Mouse (Mus musculus): ENCODE data around the gene Fam19a5.

Gene Fam19a5

DNA sequence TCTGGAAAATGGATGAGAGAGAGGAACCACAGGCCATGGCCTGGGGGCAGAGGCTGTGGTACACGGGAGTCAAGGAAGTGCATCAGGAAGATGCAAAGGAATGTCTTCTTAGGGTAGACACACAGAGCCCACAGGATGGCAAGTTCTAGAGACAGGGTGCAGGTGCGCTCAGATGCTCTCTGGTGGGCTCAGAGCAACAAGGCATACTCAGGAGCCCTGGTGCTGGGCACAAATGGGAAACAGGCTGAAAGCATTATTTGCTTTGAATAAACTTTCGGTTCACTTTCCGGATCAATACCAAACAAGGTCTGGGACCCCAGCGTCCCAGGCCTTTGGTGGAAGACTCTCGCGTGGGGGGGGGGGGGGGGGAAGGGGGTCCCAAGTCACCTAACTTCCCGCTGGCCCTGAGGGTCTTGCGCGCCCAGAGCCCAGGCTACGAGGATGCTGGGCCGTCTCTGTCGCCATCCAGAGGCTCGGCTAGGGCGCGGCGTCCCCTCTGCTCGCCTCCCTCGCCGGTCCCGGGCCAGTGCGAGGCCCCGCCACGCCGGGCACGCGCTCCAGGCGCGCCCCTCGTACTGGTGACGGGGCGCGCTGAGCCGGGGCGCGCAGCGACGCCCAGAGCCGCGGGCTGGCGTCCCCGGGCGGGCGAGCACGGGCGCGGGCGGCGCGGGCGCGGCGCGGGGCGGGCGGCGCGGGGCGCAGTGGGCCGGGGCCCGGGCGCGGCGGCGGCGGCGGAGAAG, at the start of gene Fam19a5:
Gene Fam19a5 (plus strand): TSS at position 701 of the 740 bp plus-strand sequence.
- DNase-seq (ENCODE audit: low spot score): peak; percentile 86

DNA sequence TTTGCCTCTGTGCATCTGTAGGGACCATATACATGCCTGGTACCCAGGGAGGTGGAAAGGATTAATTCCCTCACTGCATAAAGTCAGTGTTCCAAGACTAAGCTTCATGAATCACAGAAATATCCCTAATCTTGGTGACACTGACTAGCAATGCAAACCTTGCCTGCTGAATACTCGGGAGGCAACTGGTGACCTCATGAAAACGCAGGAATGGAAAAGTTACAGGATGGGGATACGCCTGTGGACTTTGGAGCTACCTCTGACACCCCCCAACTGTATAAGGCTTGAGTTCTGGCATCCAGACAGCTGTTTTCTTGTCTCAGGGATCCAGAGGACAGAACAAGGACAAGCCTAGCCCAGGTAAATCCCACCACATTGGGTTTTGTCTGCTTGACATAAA, 42.4 kb upstream of the Fam19a5 start:
- DNase-seq (ENCODE audit: low spot score): no peak

DNA sequence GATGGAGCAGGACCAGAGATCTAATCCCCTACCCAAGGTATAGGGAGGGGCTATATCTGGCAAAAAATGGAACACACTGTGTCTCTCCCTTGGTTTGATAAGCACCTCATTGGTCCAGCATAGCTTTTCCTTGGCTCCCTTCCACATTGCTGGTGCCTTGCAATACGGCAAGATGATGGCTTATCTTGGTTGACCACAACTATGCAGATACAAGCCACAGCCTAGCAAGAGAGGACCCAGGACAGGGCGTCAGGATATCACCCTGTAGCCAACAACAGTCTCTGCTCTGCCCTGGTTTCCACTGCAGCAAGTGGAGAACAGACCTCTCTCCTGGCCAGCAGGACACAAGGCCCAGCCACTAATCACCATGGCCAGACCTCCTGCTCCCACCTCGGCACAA, 36.8 kb upstream of the Fam19a5 start:
- no peak for DNase-seq (ENCODE audit: low spot score)

DNA sequence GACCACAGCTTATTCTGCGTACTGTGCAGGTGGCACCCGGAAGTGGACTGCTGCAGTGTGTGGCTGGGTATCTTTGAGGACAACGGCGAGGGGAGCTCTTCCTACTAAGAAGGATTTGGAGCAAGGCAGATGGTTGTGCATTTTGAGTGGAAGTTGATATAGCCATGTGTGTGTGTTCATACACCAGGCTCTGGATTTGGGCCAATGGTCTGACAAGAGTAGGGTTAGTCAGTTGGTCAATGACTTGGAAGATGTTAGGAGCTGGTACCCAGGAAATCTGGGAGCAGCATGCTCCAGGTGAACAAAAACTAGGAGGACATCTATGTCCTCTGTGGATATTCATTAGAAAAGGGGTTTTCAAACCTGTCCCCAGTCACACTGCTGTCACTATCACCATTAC, 33.2 kb upstream of the Fam19a5 start:
- DNase-seq (ENCODE audit: low spot score): no peak

DNA sequence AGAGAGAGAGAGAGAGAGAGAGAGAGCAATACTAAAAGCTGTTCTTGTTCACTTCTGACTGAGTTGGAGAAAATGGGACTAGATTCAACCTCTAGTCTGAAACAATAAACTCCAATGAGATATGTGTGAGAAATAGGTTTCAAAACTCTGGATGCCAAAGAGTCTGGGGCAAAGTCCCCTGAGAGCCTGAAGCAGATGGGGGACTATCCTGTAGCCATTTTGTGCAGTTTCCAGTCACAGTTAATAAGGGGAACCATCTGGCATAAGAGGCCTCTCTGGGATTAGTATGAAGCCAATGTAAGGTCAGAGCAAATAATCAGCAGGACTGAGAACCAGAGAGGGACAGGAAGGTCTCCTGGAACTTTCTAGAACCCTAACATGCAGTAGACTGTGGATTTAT, 25.9 kb upstream of the Fam19a5 start:
- DNase-seq (ENCODE audit: low spot score): no peak

DNA sequence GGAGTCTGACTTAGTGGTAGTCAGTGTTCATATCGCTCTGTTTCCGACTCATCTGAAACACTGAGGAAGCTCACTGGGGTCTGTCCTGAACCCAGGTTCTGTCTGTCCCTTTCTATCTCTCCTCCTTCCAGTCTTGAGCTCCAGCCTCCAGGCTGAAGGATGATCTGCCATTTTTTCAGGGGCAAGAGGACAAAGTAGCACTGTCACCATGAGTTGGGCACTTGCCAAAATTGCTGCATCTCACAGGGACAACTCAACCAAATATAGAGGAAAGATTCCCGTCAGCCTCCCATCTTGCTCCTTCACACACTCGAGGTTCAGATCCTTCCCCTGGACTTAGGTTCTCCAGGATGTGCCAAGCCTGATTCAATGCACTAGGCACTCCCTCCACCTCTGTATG, 14.8 kb upstream of the Fam19a5 start:
- no peak for DNase-seq (ENCODE audit: low spot score)

DNA sequence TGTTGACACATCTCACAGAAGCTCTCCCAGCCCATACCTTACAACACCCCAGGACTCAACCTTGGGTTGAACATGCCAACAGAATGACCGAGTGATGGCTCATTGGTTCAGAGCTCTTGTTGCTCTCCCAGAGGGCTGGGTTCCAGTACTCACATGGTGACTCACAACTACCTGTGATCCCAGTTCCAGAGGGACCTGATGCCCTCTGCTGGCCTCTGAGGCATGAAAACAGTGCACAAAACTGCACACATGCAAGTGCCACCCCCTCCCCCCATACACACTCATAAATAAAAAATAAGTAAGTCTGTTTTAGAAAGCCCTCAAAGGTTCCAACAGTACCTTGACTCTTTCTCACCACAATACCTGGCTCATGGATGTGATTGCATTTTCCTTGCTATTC, 2.4 kb upstream of the Fam19a5 start:
- DNase-seq (ENCODE audit: low spot score): no peak

DNA sequence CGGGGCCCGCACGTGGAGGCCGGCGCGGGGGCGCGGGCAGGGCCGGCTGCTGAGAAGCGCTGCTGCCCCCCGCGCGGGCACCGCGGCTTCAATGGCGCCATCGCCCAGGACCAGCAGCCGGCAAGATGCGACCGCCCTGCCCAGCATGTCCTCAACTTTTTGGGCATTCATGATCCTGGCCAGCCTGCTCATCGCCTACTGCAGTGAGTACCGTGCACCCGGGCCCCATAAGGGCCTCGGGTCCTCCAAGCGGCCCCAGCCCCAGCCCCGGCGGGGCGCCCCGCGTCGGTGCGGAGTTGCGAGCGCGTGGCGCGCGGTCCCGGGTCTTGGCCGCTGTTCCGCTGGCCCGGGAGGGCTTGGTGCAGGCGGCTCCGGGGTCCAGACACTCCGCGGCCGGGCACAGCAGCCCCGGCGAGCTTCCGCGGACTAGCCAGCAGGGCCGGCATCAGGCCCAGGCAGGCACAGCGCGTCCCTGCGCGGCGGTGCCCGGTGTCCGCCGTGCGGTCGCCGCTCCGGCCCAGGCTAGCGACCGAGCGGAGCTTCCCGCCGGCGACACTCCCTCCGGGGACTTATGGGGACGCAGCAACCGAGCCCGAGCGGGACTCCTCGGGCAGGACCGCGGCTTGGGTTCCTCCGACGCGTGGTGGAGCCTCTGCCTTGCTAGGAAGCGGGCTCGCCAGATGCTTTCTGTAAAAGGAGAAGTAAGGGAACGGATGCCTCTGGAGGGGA, 466 bp downstream of the Fam19a5 start:
- peak; percentile 73 for DNase-seq (ENCODE audit: low spot score)

DNA sequence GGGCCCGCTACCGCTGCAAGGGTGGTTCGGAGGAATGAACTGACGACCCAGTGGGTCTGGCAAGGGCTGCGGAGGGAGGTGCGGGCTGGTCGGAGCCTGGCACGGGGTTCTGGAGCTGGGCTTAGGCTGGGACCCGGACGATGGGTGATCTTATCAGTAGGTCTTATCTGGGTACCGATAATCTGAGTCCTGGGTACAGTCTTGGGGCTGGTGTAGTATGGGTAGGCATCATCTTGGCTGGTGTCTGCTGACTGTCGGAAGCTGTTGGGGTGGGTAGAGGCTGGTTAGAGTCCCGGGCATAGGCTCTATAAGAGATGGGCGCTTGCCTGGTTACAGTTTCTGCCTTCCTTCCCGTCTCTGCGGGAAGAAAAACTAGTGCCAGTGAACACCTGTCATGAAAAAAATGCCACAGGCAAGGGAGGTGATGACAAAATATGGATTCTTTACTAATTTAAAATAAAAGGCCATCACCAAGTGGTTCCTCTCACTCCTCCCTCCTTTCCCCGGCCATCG, 1.1 kb downstream of the Fam19a5 start:
- DNase-seq (ENCODE audit: low spot score): no peak

DNA sequence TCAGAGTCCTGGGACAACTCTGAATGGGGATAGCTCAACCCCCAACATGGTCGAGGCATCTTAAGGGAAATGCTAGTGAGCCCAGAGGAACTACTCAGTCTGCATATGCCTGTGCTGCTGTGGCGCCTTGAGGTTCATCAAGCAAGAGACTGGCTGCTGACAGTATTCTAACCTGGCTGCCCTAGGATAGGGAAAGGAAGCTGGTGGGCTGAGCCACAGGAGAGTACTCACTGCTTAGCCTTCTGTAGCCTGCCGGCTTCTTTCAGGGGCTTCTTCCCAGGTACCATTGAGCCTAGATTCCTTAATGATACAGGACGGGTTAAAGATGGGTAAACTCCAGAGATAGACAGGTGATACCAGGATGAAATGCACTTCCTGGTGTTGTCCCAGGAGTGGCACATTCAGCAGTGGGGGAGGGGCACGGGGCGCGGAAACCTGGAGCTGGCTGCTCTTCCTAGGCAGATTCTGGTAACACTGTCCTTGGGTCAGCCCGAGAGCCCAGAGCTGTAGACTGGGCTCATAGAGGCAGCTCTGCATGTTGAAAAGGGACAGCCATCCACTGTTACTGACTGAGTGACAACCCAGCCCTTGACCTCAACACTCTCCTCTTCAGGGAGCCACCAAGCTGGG, 1.7 kb downstream of the Fam19a5 start:
- DNase-seq (ENCODE audit: low spot score): no peak

DNA sequence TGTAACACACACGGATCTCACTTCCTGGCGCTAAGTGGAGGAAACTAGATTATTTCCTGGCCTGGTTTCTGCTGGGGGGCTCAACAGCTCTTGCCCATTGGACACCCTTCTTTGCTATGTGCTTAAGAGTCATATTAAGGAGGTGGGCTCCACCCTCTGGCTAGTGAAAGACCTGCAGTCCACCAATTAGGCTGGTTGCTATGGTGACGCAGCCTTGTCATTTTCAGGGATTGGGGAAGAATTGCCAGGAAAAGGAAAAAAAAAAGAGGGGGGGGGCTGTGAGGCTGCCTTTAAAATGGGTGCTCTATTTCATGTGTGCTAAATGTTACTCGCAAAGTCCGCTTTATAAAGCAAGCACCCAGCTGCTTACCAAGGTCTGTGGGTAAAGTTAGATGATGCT, 2.9 kb downstream of the Fam19a5 start:
- DNase-seq (ENCODE audit: low spot score): peak; percentile 73

DNA sequence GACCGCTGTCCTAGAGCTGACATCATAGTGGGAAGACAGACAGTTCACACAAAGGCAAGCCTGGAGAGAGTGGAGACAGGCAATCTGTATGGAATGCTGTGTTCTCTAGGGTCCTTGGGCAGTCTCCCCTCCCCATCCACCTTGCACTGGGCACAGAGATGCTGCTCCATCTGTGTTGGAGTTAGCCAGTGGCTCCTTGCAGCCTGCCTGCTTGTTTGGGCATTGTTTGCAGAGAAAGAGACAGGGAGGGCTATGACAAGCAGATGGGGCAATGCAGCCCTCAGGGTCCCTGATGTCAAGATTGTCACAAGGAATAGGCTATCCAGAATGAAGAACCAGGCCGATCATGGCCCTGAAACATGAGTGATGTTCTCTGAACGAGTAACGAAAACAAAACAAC, 5.6 kb downstream of the Fam19a5 start:
- no peak for DNase-seq (ENCODE audit: low spot score)

DNA sequence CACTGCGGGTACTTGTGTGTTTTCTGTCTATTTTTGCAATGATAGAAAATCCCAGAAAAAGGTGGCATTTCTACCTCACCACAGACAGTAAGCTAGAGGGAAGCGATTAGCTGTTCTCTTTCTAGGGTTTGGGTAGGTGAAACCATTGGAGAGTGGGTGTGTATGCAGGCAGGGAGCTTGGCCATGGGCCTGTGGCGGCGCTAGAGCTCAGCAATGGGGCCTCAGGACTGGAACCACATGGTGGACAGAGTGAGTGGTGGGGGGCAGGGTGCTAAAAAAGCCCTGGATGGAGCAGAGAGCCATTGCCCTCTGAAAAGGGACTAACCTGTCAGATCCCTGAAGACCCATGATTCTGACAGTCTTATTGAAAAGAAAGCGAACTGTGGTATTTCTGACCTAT, 6.7 kb downstream of the Fam19a5 start:
- no peak for DNase-seq (ENCODE audit: low spot score)

DNA sequence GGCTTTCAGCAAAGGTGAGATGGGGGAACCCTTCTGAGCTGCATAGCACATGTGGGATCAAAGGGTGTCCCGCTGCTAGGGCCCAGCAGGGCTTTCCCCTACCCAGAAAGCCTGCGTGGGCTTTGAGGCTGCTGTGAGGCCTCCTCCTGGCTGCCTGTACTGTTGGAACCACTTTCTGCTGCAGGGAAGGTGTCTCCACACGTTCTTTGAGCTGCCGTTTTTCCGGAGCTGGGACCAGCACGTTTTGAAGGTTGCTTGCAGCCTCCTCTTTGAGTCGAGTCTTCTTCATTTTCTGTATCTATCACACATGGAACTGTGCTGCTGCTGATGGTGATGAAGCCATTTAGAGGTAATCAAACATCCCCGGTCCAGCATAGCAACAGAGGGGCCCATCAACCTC, 7.5 kb downstream of the Fam19a5 start:
- DNase-seq (ENCODE audit: low spot score): no peak

DNA sequence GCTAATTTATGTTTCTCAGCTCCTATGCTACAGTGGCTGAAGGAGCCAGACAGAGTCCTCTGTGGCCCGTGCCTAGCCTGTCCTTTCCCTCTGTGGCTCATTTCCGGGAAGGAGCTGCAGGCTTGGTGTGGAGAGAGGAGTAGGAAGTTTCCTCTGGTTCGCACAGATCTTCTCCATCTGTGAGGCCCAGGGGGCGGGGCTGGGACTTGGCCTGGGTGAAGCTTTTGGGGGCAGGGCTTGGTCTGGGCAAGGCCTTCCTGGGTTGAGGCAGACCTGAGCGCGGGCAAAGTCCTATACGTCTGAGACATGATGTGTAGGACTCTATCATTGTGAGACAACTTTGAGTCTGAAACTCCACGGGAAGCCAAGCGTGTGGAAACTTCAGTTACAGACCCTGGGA, 11.7 kb downstream of the Fam19a5 start:
- no peak for DNase-seq (ENCODE audit: low spot score)

DNA sequence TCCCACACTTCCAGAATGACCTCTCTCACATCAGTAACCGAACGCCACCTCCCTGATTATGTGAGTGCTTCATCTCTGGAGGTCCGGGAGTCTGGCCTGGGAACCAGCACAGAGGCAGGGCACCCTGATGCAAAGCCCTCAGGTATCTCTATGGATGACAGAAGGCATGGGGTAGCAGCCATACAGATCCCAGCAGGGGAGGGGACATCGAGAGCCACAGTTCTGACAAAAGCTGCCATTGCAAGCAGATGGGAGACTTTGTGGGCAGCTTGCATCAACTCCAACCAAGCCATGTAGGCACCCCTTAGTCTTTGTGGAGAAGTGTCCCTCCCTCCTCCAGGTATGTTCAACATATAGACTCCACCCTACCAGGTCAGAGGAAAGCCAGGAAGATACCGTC, 20.2 kb downstream of the Fam19a5 start:
- DNase-seq (ENCODE audit: low spot score): no peak

DNA sequence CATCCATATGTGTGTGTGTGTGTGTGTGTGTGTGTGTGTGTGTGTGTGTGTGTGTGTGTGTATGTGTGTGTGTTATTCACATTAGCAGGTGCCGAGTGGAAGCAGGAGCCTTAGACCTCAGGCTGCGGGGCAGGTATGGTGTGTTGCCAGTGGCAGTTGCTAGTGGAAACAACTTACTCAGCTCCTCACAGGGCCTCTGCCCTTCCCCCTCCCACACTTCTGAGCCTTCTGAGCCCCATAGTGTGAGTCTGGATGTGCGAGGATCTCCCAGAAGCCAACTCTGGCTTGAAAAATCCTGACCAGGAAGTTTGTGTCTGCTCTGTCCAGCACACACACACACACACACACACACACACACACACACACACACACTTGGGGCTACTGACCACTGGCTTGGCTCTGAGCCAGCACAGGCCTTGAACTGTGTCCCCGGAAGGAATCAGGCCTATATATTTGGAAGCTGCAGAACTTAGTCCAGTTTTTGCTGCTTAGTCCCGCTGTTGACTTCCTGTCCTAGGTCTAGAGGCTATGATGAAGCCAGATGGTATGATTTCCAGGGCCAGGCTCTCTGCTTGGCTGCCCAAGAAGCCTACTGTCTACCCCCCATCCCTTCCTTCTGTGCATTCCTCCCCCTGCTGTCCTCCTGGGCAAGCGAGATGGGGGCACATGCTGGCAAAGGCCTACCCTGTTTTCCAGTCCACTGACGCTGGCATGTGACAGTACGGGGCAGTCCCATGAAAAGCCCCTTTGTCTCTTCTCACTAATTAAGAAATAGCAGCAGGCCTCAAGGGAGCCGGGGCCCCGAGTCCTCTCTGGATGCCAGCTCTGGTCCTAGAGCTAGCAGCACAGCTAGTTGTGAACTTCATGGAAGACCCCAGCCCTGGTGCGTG, 22.2 kb downstream of the Fam19a5 start:
- DNase-seq (ENCODE audit: low spot score): no peak

DNA sequence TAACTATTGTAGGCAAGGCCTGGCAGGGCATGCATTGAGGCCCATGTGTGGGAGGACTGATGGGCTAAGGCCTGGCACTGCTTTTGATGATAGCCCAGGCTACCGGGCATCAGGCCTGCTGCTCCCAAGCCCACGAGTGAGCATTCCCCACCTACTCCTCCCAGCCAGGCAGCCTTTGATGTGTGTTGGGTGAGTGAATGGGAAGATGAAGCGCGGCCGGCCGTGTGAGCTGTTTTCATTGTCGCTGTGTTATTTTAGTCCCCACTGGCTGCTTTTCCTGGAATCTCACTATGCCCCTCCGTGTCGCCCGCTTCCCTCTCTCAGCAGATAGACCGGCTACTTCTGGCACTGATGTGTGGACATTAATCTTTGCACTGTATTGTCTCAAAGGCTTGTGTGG, 26.1 kb downstream of the Fam19a5 start:
- DNase-seq (ENCODE audit: low spot score): no peak

DNA sequence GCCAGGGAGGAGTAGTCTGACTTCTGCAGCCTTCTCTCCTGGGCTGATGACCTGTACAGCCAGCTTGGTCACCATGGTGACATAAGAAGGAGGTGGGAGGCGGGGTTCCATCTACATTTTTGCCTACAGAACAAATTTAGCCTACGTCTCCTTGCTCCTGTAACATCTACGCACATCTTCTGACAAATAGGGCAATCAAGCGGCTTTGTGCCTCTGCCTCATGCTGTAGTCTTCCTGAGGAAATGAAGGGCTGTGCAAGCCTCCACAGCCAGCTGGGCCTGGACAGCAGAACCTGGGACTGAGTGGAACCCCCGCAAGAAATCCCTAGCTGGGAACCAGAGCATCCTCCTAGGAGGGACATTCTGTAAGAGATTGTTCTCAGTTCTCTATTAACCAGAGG, 35.8 kb downstream of the Fam19a5 start:
- DNase-seq (ENCODE audit: low spot score): no peak

DNA sequence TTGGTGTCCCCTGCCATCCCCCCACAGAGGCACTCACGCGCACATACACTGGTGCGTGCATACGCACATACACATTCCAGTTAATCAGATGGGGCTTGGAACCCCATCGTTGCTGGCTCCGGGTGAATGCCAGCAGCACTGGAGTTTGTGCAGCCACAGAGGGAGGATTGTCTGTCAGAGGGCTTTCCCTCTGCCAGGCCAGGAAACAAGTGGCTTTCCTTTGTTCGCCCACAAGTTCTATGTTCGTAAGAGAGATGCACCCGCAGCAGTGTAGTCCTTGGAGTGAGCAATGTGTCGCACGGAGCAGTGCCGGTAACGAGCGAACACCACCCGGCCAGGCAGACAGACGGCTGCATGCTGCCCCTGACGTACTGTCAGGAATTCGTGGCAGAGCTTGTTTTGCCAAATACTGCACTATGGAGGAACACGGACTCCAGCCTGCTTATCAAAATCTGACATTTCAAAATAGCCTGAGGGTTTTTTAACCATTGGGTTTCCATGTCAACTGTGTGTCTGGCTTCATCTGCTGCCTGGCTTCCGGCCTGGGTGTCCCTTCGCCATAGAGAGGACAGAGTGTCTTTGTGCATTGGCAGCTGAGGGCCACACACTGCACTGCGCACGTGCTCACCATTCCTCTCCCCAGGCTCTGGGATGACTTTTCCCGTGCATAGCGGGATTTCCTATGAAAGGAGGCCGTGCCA, 40.0 kb downstream of the Fam19a5 start:
- DNase-seq (ENCODE audit: low spot score): no peak

DNA sequence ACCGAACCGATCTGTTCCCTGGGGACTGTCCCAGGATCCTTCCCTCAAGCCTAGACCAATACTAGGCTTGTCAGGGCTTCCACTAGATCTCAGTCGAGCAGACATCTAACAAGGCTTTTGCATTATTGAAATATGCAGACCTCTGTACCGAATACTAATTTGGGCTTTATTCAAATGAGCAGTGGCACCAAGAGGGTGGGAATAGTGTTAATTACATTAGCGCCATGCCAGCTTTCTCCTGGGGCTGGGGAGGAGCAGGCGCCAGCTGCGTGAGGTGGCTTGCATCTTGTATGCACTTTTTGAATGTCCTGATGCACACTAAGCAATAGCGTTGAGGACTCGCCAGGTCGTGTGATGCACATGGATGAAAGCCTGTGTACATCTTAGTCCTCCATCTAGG, 46.9 kb downstream of the Fam19a5 start:
- DNase-seq (ENCODE audit: low spot score): no peak

DNA sequence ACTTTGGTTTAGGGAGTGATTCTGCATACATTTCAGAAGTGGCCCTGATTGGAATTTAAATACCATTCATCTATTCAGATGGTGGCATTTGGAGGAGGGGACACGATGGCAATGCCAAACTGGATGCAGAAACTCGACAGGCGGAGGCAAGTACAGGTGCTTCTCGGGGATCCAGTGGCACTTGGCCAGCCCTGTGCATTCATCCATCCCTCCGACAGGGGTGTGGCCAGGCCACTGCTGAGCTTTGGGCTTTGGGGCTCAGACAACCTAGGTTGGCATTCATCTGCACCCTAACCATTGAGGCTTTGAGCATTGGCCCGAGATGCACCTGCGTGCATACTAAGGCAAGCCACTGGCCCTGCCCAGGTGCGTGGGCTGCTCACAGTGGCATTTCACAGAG, 52.6 kb downstream of the Fam19a5 start:
- DNase-seq (ENCODE audit: low spot score): no peak

All from embryo, embryonic 10 days (tissue).